Mouse (Mus musculus) kidney, postnatal 14 days (tissue): ENCODE measurements around the gene Stx2.

Experiments used
- DNase-seq: peaks from one replicate; pipeline ENCODE4 v3.0.0; 2022; ENCODE audit warnings: mixed read lengths

The Stx2 gene

GRCm38 (mm10) chr5:129008412-129008826, at the start of gene Stx2:
Gene Stx2, minus strand, starts transcription at chr5:129008574.
- DNase-seq = peak; percentile 96

- peak; percentile 11 for DNase-seq
Measured at GRCm38 (mm10) chr5:129054675-129055284, 46.4 kb upstream of the Stx2 start.

GRCm38 (mm10) chr5:129052636-129053355, 44.4 kb upstream of the Stx2 start:
- DNase-seq = no peak

- DNase-seq = no peak
Measured at GRCm38 (mm10) chr5:129051910-129052309, 43.5 kb upstream of the Stx2 start.

GRCm38 (mm10) chr5:129049372-129049771, 41.0 kb upstream of the Stx2 start:
- no peak for DNase-seq

- DNase-seq = no peak
Measured at GRCm38 (mm10) chr5:129045641-129046580, 37.5 kb upstream of the Stx2 start.

- DNase-seq = no peak
Measured at GRCm38 (mm10) chr5:129037739-129038138, 29.4 kb upstream of the Stx2 start.

- DNase-seq = no peak
Measured at GRCm38 (mm10) chr5:129036678-129037077, 28.3 kb upstream of the Stx2 start.

GRCm38 (mm10) chr5:129029131-129029723, 20.9 kb upstream of the Stx2 start:
- DNase-seq = no peak

GRCm38 (mm10) chr5:129026637-129027036, 18.3 kb upstream of the Stx2 start:
- no peak for DNase-seq

- no peak for DNase-seq
Measured at GRCm38 (mm10) chr5:129026171-129026570, 17.8 kb upstream of the Stx2 start.

GRCm38 (mm10) chr5:129025725-129026124, 17.4 kb upstream of the Stx2 start:
- no peak for DNase-seq

GRCm38 (mm10) chr5:129025048-129025447, 16.7 kb upstream of the Stx2 start:
- DNase-seq = no peak

GRCm38 (mm10) chr5:129020731-129021130, 12.4 kb upstream of the Stx2 start:
- peak; percentile 32 for DNase-seq

GRCm38 (mm10) chr5:129020300-129020668, 11.9 kb upstream of the Stx2 start:
- no peak for DNase-seq

- peak; percentile 98 for DNase-seq
Measured at GRCm38 (mm10) chr5:129019497-129020299, 11.3 kb upstream of the Stx2 start, which contains the start of gene Ran. Gene Ran, plus strand, starts transcription at chr5:129020069.

GRCm38 (mm10) chr5:129018782-129019489, 10.6 kb upstream of the Stx2 start:
- DNase-seq = no peak

GRCm38 (mm10) chr5:129016370-129016769, 8.0 kb upstream of the Stx2 start:
- no peak for DNase-seq

GRCm38 (mm10) chr5:129015540-129015939, 7.2 kb upstream of the Stx2 start:
- no peak for DNase-seq

GRCm38 (mm10) chr5:129015020-129015419, 6.6 kb upstream of the Stx2 start:
- no peak for DNase-seq

- no peak for DNase-seq
Measured at GRCm38 (mm10) chr5:129010937-129011336, 2.6 kb upstream of the Stx2 start.
